Mouse (Mus musculus) Patski (cell line): ENCODE data around the gene Pigh. TPM values are rescaled to one million over a fixed set of nuclear protein-coding genes. Genes with fewer than 3 reads are reported as not detected.

Source experiments
- ATAC-seq: fragments of 100-300 bp; one replicate; pipeline ENCODE4 v1.8.0; 2021
- CTCF ChIA-PET: fragments of 350-600 bp; sonication (Branson Sonifier 250); formaldehyde crosslinking; loops from one replicate; lab custom pipeline; 2022; ENCODE audit warnings: inconsistent platforms; lab: Charles Lee
- POLR2A ChIA-PET: fragments of 350-600 bp; sonication (Branson Sonifier 250); formaldehyde crosslinking; loops from one replicate; lab custom pipeline; 2022; ENCODE audit warnings: antibody characterized with exemption, inconsistent platforms; lab: Charles Lee
- DNase-seq: peaks from one replicate; pipeline ENCODE4 v3.0.0-alpha.2; 2011; ENCODE audit warnings: low read depth, low spot score
- H3K27me3 ChIP-seq: fragments of 371-371 bp; one replicate; pipeline ENCODE4 v1.5.1; 2021
- CTCF ChIP-seq: fragments of 100-300 bp; IDR thresholded peaks from one replicate; pipeline ENCODE4 v1.5.1; 2021
- in situ Hi-C: fragments of 300-500 bp; cut with MboI; formaldehyde crosslinking; loops from 3 replicates; pipeline ENCODE4 v1.11.1; 2018; ENCODE audit warnings: low pct_unique_long_range_greater_than_20kb, mixed read lengths
- polyA plus RNA-seq: library from polyadenylated mRNA; unstranded; gene quantifications from one replicate; pipeline ENCODE4 v1.2.3, GENCODE M21; 2021

The Pigh gene
- polyA plus RNA-seq, 1 experiment from 2014 or later = 18.8 TPM

- DNase-seq = no peak
- POLR2A ChIA-PET = no interaction called here
- no peak for TF ChIP-seq CTCF
- in situ Hi-C loops = no loop called here
- no peak for ATAC-seq
- CTCF ChIA-PET = interaction anchor here (1.0 to 1.5 kb wide), 2 partner anchors 9 to 150 kb away, joined by 4 to 5 read pairs; no protein-coding TSS in a partner anchor
- H3K27me3 ChIP-seq = no peaks in the 10 kb centered on the region
These were observed 20.3 kb downstream of the Pigh start for GRCm38 (mm10) chr12:79069187-79069608.

GRCm38 (mm10) chr12:79068306-79068705 is 21.1 kb downstream of the Pigh start:
- no peak for TF ChIP-seq CTCF
- CTCF ChIA-PET = interaction anchor here (1.0 kb wide), 1 partner anchor 149 kb away, joined by 5 read pairs; no protein-coding TSS in a partner anchor

GRCm38 (mm10) chr12:79067526-79067925 is 21.9 kb downstream of the Pigh start:
- ChIA-PET CTCF (no interaction called here), POLR2A (no interaction called here)
- ATAC-seq (no peak), DNase-seq (no peak)
- no peaks in the 10 kb centered on the region for H3K27me3 ChIP-seq
- in situ Hi-C loops = no loop called here
- no peak for TF ChIP-seq CTCF

More at GRCm38 (mm10) chr12:79068306-79068705, 21.1 kb downstream of the Pigh start:
- POLR2A ChIA-PET = no interaction called here
- ATAC-seq (no peak), DNase-seq (no peak)
- H3K27me3 ChIP-seq = no peaks in the 10 kb centered on the region
- in situ Hi-C loops = no loop called here

GRCm38 (mm10) chr12:79066431-79066830 is 23.0 kb downstream of the Pigh start:
- no peak for ATAC-seq
- no peak for DNase-seq
- H3K27me3 ChIP-seq = no peaks in the 10 kb centered on the region
- in situ Hi-C loops = no loop called here
- CTCF ChIA-PET = no interaction called here
- TF ChIP-seq CTCF = no peak
- POLR2A ChIA-PET = interaction anchor here (0.8 to 1.1 kb wide), 2 partner anchors 37 to 43 kb away, joined by 3 read pairs; partner anchors contain the start of gene Plekhh1

- DNase-seq (no peak), ATAC-seq (no peak)
- in situ Hi-C loops = no loop called here
- ChIA-PET CTCF (no interaction called here), POLR2A (no interaction called here)
- no peaks in the 10 kb centered on the region for H3K27me3 ChIP-seq
- TF ChIP-seq CTCF = no peak
These were observed 25.0 kb downstream of the Pigh start for GRCm38 (mm10) chr12:79064451-79064850.

GRCm38 (mm10) chr12:79060766-79061652 is 28.4 kb downstream of the Pigh start:
- POLR2A ChIA-PET = no interaction called here
- in situ Hi-C loops = no loop called here
- H3K27me3 ChIP-seq = no peaks in the 10 kb centered on the region
- ATAC-seq (no peak), DNase-seq (no peak)
- TF ChIP-seq CTCF = no peak
- CTCF ChIA-PET = interaction anchor here (0.9 to 1.6 kb wide), 3 partner anchors 9 to 142 kb away, joined by 3 to 4 read pairs (median 3); no protein-coding TSS in a partner anchor

GRCm38 (mm10) chr12:79060134-79060533 is 29.3 kb downstream of the Pigh start:
- no peak for DNase-seq
- CTCF ChIA-PET = interaction anchor here (0.9 kb wide), 1 partner anchor 10 kb away, joined by 4 read pairs; no protein-coding TSS in a partner anchor
- ATAC-seq = no peak
- in situ Hi-C loops = no loop called here
- TF ChIP-seq CTCF = no peak
- no peaks in the 10 kb centered on the region for H3K27me3 ChIP-seq
- POLR2A ChIA-PET = no interaction called here

- POLR2A ChIA-PET = interaction anchor here (0.7 kb wide), 1 partner anchor 1749 kb away, joined by 4 read pairs; no protein-coding TSS in a partner anchor
- TF ChIP-seq CTCF = no peak
- CTCF ChIA-PET = no interaction called here
- H3K27me3 ChIP-seq = no peaks in the 10 kb centered on the region
- DNase-seq (no peak), ATAC-seq (no peak)
- in situ Hi-C loops = no loop called here
These were observed 29.9 kb downstream of the Pigh start for GRCm38 (mm10) chr12:79059573-79059972.

GRCm38 (mm10) chr12:79055276-79055675 is 34.2 kb downstream of the Pigh start:
- ChIA-PET POLR2A (no interaction called here), CTCF (no interaction called here)
- in situ Hi-C loops = no loop called here
- no peak for DNase-seq
- TF ChIP-seq CTCF = no peak
- no peak for ATAC-seq
- no peaks in the 10 kb centered on the region for H3K27me3 ChIP-seq

- no peak for TF ChIP-seq CTCF
- ATAC-seq (no peak), DNase-seq (no peak)
- no peaks in the 10 kb centered on the region for H3K27me3 ChIP-seq
- in situ Hi-C loops = no loop called here
- ChIA-PET CTCF (interaction anchor here (1.7 kb wide), 1 partner anchor 11 kb away, joined by 4 read pairs; no protein-coding TSS in a partner anchor), POLR2A (interaction anchor here (0.6 kb wide), 1 partner anchor 654 kb away, joined by 5 read pairs; no protein-coding TSS in a partner anchor)
These were observed 37.4 kb downstream of the Pigh start for GRCm38 (mm10) chr12:79052073-79052472.
